Mouse (Mus musculus) lung, postnatal 0 days (tissue): ENCODE measurements around the gene A930004D18Rik. TPM values are rescaled to one million over a fixed set of nuclear protein-coding genes. Genes with fewer than 3 reads are reported as not detected.
A peak's percentile ranks its signal among the peaks of the same experiment; 100 is the strongest.

Experiments
- ATAC-seq: fragments of 200-750 bp; cut with Nextera tagmentation; 2 replicates; pipeline ENCODE4 v1.8.0; 2017; ENCODE audit warnings: moderate library complexity
- DNase-seq: peaks from one replicate; pipeline ENCODE4 v3.0.0-alpha.2; 2016; ENCODE audit warnings: low spot score
- H3K27ac ChIP-seq: fragments of 300-500 bp; sonication (generic); 2 replicates; pipeline ENCODE4 v1.5.1; 2014; ENCODE audit warnings: antibody characterized with exemption, mild to moderate bottlenecking, low read length, mixed read lengths
- H3K27me3 ChIP-seq: fragments of 300-500 bp; sonication (generic); replicated peaks from 2 replicates; pipeline ENCODE4 v1.6.1; 2014; ENCODE audit warnings: low read length, mixed read lengths; ENCODE audit not compliant: insufficient read depth
- H3K36me3 ChIP-seq: fragments of 300-500 bp; sonication (generic); 2 replicates; pipeline ENCODE4 v1.6.1; 2014; ENCODE audit warnings: low read length, mixed read lengths; ENCODE audit not compliant: insufficient read depth
- H3K4me1 ChIP-seq: fragments of 300-500 bp; sonication (generic); 2 replicates; pipeline ENCODE4 v1.6.1; 2014; ENCODE audit warnings: antibody characterized with exemption, low read depth, low read length, mixed read lengths; ENCODE audit not compliant: insufficient read depth
- H3K4me2 ChIP-seq: fragments of 300-500 bp; sonication (generic); replicated peaks from 2 replicates; pipeline ENCODE4 v1.6.1; 2014; ENCODE audit warnings: low read depth, mild to moderate bottlenecking, low read length, moderate library complexity, mixed read lengths
- H3K4me3 ChIP-seq: fragments of 300-500 bp; sonication (generic); 2 replicates; pipeline ENCODE4 v1.5.1; 2014; ENCODE audit warnings: low read depth, low read length
- H3K9ac ChIP-seq: fragments of 300-500 bp; sonication (generic); replicated peaks from 2 replicates; pipeline ENCODE4 v1.6.1; 2014; ENCODE audit warnings: low read depth, mild to moderate bottlenecking
- H3K9me3 ChIP-seq: fragments of 300-500 bp; sonication (generic); 2 replicates; pipeline ENCODE4 v1.6.1; 2016; ENCODE audit warnings: low read length, mixed read lengths
- CTCF ChIP-seq: IDR thresholded peaks from 2 replicates; pipeline ENCODE4 v1.5.1; 2016; ENCODE audit warnings: antibody characterized with exemption, mild to moderate bottlenecking
- EP300 ChIP-seq: IDR thresholded peaks from 2 replicates; pipeline ENCODE4 v1.6.1; 2016; ENCODE audit warnings: antibody characterized with exemption, mild to moderate bottlenecking, control low read depth
- WGBS: fragments of 180-500 bp; shearing (Covaris S2); extraction: QIAGEN DNeasy Blood & Tissue Kit; methylation state at CpG from one replicate; pipeline ENCODE4 v1.1.7; 2014; 5-methylcytosine and 5-hydroxymethylcytosine counted together
- polyA plus RNA-seq: library from polyadenylated mRNA; unstranded; fragments of >200 nt; fragmentation: Nextera tagmentation; extraction: Ambion mirVana; gene quantifications from 2 replicates; pipeline ENCODE4 v1.2.1, GENCODE M21; 2015

A930004D18Rik gene
- polyA plus RNA-seq, 1 experiment from 2014 or later, result 11.3 TPM

GRCm38 (mm10) chr2:18017321-18017720, 20.2 kb downstream of the A930004D18Rik start:
- Histone ChIP-seq H3K36me3 (no peaks in the 10 kb centered on the region), H3K4me3 (no peak overlapping the region), H3K27ac (no peak overlapping the region), H3K4me1 (no peaks in the 10 kb centered on the region), H3K9me3 (no peaks in the 10 kb centered on the region), H3K4me2 (no peak overlapping the region), H3K27me3 (no peaks in the 10 kb centered on the region), H3K9ac (no peak overlapping the region)
- 87% methylated on average over 6 of the region's 6 CpGs for WGBS
- no peak for ATAC-seq
- no peak for DNase-seq
- TF ChIP-seq CTCF, result no peak
- no peak for TF ChIP-seq EP300

DNA sequence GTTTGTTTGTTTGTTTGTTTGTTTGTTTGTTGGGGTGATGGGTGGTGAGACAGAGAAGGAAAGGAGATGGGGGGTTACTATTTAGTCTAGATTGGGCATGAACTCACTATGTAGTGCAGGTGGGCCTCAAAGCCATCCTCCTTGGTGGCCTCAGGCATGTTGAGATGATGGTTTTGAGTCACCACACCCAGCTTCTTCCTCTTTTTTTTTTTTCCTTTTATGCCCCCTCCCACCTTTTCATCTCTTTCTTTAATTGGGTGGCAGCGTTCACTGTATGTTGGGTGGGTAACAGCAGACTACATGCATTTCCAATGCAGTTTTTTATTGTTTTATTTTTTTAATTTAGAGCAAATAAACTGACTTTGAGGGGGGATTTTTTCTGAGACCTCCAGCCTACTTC, 20.9 kb downstream of the A930004D18Rik start:
- Histone ChIP-seq H3K4me3 (no peak overlapping the region), H3K9ac (no peak overlapping the region), H3K36me3 (no peaks in the 10 kb centered on the region), H3K27me3 (no peaks in the 10 kb centered on the region), H3K27ac (no peak overlapping the region), H3K9me3 (no peaks in the 10 kb centered on the region), H3K4me1 (no peaks in the 10 kb centered on the region), H3K4me2 (no peak overlapping the region)
- no peak for TF ChIP-seq EP300
- no peak for TF ChIP-seq CTCF
- no peak for ATAC-seq
- WGBS, result 75% methylated on average over 1 of the region's 1 CpGs
- DNase-seq, result no peak

GRCm38 (mm10) chr2:18015581-18015980, 22.0 kb downstream of the A930004D18Rik start:
- H3K9me3 ChIP-seq, result no peaks in the 10 kb centered on the region
- no peak overlapping the region for H3K4me2 ChIP-seq
- ATAC-seq (no peak), DNase-seq (no peak)
- no peak overlapping the region for H3K9ac ChIP-seq
- H3K36me3 ChIP-seq, result no peaks in the 10 kb centered on the region
- no peak overlapping the region for H3K27ac ChIP-seq
- no peaks in the 10 kb centered on the region for H3K27me3 ChIP-seq
- 49% methylated on average over 3 of the region's 3 CpGs for WGBS
- TF ChIP-seq EP300 (no peak), CTCF (no peak)
- H3K4me3 ChIP-seq, result no peak overlapping the region
- no peaks in the 10 kb centered on the region for H3K4me1 ChIP-seq

DNA sequence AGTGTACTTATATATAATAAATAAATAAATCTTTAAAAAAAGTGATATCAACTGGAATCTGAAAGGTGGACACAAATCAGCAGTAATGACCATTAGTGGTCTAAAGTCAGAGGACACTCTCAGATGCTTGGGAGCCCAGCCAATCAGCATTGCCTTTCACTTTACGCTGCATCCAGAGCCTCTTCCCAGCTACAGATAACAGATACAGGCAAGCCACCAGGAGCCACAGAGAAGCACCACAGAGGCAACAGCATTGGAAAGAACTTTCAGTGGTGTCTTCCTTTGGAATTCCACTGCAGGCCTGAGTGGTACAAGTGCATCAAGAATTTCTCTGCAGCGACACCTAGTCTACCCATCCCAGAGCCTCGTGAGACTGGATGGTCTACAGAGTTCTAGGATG, 24.7 kb downstream of the A930004D18Rik start:
- ATAC-seq, result no peak

GRCm38 (mm10) chr2:18011226-18011625, 26.3 kb downstream of the A930004D18Rik start:
- Histone ChIP-seq H3K27me3 (no peaks in the 10 kb centered on the region), H3K4me2 (no peak overlapping the region), H3K27ac (no peak overlapping the region), H3K4me3 (no peak overlapping the region), H3K9me3 (no peaks in the 10 kb centered on the region), H3K4me1 (no peaks in the 10 kb centered on the region), H3K9ac (no peak overlapping the region), H3K36me3 (no peaks in the 10 kb centered on the region)
- ATAC-seq (no peak), DNase-seq (no peak)
- no peak for TF ChIP-seq EP300
- no peak for TF ChIP-seq CTCF
- 80% methylated on average over 6 of the region's 6 CpGs for WGBS

More for the DNA sequence above, 24.7 kb downstream of the A930004D18Rik start:
- Histone ChIP-seq H3K9me3 (no peaks in the 10 kb centered on the region), H3K27me3 (no peaks in the 10 kb centered on the region), H3K9ac (no peak overlapping the region), H3K4me1 (no peaks in the 10 kb centered on the region), H3K4me2 (no peak overlapping the region), H3K36me3 (no peaks in the 10 kb centered on the region), H3K4me3 (no peak overlapping the region), H3K27ac (no peak overlapping the region)
- WGBS, result 79% methylated on average over 3 of the region's 3 CpGs
- DNase-seq, result no peak
- TF ChIP-seq CTCF (no peak), EP300 (no peak)

- Histone ChIP-seq H3K9me3 (no peaks in the 10 kb centered on the region), H3K36me3 (no peaks in the 10 kb centered on the region), H3K4me3 (no peak overlapping the region), H3K9ac (no peak overlapping the region), H3K27me3 (no peaks in the 10 kb centered on the region), H3K4me2 (no peak overlapping the region), H3K4me1 (no peaks in the 10 kb centered on the region), H3K27ac (no peak overlapping the region)
- DNase-seq (peak; percentile 27), ATAC-seq (no peak)
- TF ChIP-seq EP300 (no peak), CTCF (no peak)
- WGBS, result 30% methylated on average over 8 of the region's 8 CpGs
Observed at GRCm38 (mm10) chr2:18005137-18005536, 32.4 kb downstream of the A930004D18Rik start.

DNA sequence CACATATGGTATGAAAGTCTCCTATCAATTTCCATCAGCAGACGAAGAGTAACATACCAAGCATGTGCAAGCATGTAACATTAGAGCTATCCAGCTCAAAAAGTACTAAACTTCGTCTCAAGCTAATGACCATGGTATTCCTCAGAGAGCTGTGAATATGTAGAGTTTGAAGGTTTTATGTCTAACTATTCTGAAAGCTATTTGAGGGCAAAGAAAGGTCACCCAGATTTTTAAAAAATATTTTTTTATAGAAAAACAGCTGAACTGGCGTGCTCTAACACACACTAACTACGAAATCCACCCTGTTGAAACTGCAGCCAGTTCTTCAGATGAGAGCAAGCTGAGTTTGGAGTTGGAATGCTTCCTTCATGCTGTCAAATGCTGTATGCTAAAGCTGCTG, 33.3 kb downstream of the A930004D18Rik start:
- TF ChIP-seq CTCF (no peak), EP300 (no peak)
- H3K9me3 ChIP-seq, result no peaks in the 10 kb centered on the region
- no peak for DNase-seq
- H3K27ac ChIP-seq, result no peak overlapping the region
- no peak overlapping the region for H3K4me3 ChIP-seq
- H3K9ac ChIP-seq, result no peak overlapping the region
- WGBS, result 72% methylated on average over 4 of the region's 4 CpGs
- H3K4me1 ChIP-seq, result no peaks in the 10 kb centered on the region
- no peak overlapping the region for H3K4me2 ChIP-seq
- no peaks in the 10 kb centered on the region for H3K36me3 ChIP-seq
- no peaks in the 10 kb centered on the region for H3K27me3 ChIP-seq
- ATAC-seq, result no peak
